Mouse (Mus musculus) liver, postnatal 0 days (tissue): ENCODE results near the gene Brat1. TPM values are rescaled to one million over a fixed set of nuclear protein-coding genes. Genes with fewer than 3 reads are reported as not detected.

ENCODE experiments used
- ATAC-seq: fragments of 200-750 bp; cut with Nextera tagmentation; 2 replicates; pipeline ENCODE4 v1.8.0; 2017; ENCODE audit warnings: mild to moderate bottlenecking, moderate library complexity
- DNase-seq: peaks from one replicate; pipeline ENCODE4 v3.0.0-alpha.2; 2016
- H3K27ac ChIP-seq: fragments of 300-500 bp; sonication (generic); 2 replicates; pipeline ENCODE4 v1.5.1; 2014; ENCODE audit warnings: antibody characterized with exemption, moderate library complexity, mild to moderate bottlenecking, low read depth
- H3K27me3 ChIP-seq: fragments of 300-500 bp; sonication (generic); 2 replicates; pipeline ENCODE4 v1.6.1; 2014; ENCODE audit warnings: low read length, control low read depth, mixed read lengths; ENCODE audit not compliant: insufficient read depth
- H3K36me3 ChIP-seq: fragments of 300-500 bp; sonication (generic); replicated peaks from 2 replicates; pipeline ENCODE4 v1.6.1; 2014; ENCODE audit warnings: mild to moderate bottlenecking, control low read depth, low read length, moderate library complexity, mixed read lengths; ENCODE audit not compliant: insufficient read depth
- H3K4me1 ChIP-seq: fragments of 300-500 bp; sonication (generic); 2 replicates; pipeline ENCODE4 v1.6.1; 2014; ENCODE audit warnings: antibody characterized with exemption, mild to moderate bottlenecking, control low read depth; ENCODE audit not compliant: insufficient read depth
- H3K4me2 ChIP-seq: fragments of 300-500 bp; sonication (generic); 2 replicates; pipeline ENCODE4 v1.6.1; 2014; ENCODE audit warnings: low read depth, mild to moderate bottlenecking, low read length, moderate library complexity, mixed read lengths
- H3K4me3 ChIP-seq: fragments of 300-500 bp; sonication (generic); 2 replicates; pipeline ENCODE4 v1.5.1; 2014; ENCODE audit warnings: low read depth, low read length
- H3K9ac ChIP-seq: fragments of 300-500 bp; sonication (generic); replicated peaks from 2 replicates; pipeline ENCODE4 v1.6.1; 2014; ENCODE audit warnings: mild to moderate bottlenecking, moderate library complexity
- H3K9me3 ChIP-seq: fragments of 300-500 bp; sonication (generic); 2 replicates; pipeline ENCODE4 v1.6.1; 2016; ENCODE audit warnings: mild to moderate bottlenecking, control low read depth, low read length, mixed read lengths
- CTCF ChIP-seq: sonication (generic); IDR thresholded peaks from 2 replicates; pipeline ENCODE4 v1.5.1; 2016; ENCODE audit warnings: antibody characterized with exemption, low read depth
- EP300 ChIP-seq: IDR thresholded peaks from 2 replicates; pipeline ENCODE4 v1.6.1; 2016; ENCODE audit warnings: antibody characterized with exemption, low read depth, mild to moderate bottlenecking
- WGBS: fragments of 180-500 bp; shearing (Covaris S2); extraction: QIAGEN DNeasy Blood & Tissue Kit; methylation state at CpG from one replicate; pipeline ENCODE4 v1.1.7; 2014; ENCODE audit not compliant: insufficient replicate concordance; 5-methylcytosine and 5-hydroxymethylcytosine counted together
- polyA plus RNA-seq: library from polyadenylated mRNA; unstranded; fragments of >200 nt; fragmentation: Nextera tagmentation; extraction: Ambion mirVana; gene quantifications from 2 replicates; pipeline ENCODE4 v1.2.1, GENCODE M21; 2015

Brat1 gene
- polyA plus RNA-seq, 1 experiment from 2014 or later = 4.9 TPM

DNA sequence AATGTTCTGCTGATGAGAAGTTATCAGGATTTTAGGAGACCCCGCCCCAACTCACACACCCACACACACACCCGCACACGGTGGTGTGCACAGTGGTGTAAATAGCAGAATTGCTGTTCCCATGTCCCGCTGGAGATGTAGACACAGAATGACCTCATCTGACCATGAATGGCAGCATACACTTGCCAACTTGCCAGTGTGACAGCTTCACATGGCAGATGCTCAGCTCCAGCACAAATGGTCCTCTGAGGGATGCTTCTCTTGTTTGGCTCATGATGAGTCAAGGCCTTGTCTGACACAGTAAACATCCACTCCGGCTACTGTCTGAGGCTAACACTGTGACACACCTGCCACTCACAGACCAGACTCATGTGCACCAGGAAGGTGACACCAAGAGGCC is 63.5 kb downstream of the Brat1 start:
- Histone ChIP-seq H3K36me3 (no peaks in the 10 kb centered on the region), H3K9ac (no peak overlapping the region), H3K9me3 (no peaks in the 10 kb centered on the region), H3K27me3 (no peaks in the 10 kb centered on the region), H3K4me1 (peaks cover 28% of the 10 kb centered on the region), H3K4me3 (no peak overlapping the region), H3K4me2 (no peak overlapping the region), H3K27ac (peak overlapping the region; percentile 70)
- no peak; the same call in 1 of the 2 replicates for ATAC-seq
- no peak for TF ChIP-seq CTCF
- no peak for TF ChIP-seq EP300
- DNase-seq = no peak
- WGBS = 52% methylated on average over 5 of the region's 5 CpGs

Other genes starting within 250 kb of the Brat1 start
- 8.6 and 9.1 TPM in 2 replicates for gene Chst12, start 199.5 kb upstream of the Brat1 start, polyA plus RNA-seq
- gene Grifin, start 139.9 kb upstream of the Brat1 start, polyA plus RNA-seq = not detected in 2 replicates
- gene Lfng, start 97.7 kb upstream of the Brat1 start, polyA plus RNA-seq = 5.0 and 5.9 TPM in 2 replicates
- 5.2 and 6.5 TPM in 2 replicates for gene Ttyh3, start 56.0 kb upstream of the Brat1 start, polyA plus RNA-seq
- 3.6 and 4.2 TPM in 2 replicates for gene Iqce, start 2.6 kb upstream of the Brat1 start, polyA plus RNA-seq
- 2.1 and 2.2 TPM in 2 replicates for gene Amz1, start 19.1 kb downstream of the Brat1 start, polyA plus RNA-seq
- gene Gna12, start 125.4 kb downstream of the Brat1 start, polyA plus RNA-seq = 12.7 and 14.5 TPM in 2 replicates